Mouse (Mus musculus): ENCODE measurements at regions not wholly inside any gene's neighbourhood (a gene's known extent, or its start where the extent isn't known, plus 50 kb on each side); places are given as distances from the start of the nearest gene placed in this dataset.

- TF ChIP-seq CTCF (IDR thresholded peaks at IDR 0.05; ENCODE audit: extremely low read depth, insufficient read depth, low read length) (no peak), POLR2A (IDR thresholded peaks at IDR 0.05; ENCODE audit: extremely low read depth, insufficient read depth, low read length) (no peak)
Measured at GRCm38 (mm10) chr17:65190839-65191591, 349.6 kb downstream of the Tmem232 start.

Data from cortical plate, adult 2 months (tissue).